Mouse (Mus musculus) cortical plate, adult 2 months (tissue): ENCODE data around the gene C130074G19Rik. TPM values are rescaled to one million over a fixed set of nuclear protein-coding genes. Genes with fewer than 3 reads are reported as not detected.
A peak's percentile ranks its signal among the peaks of the same experiment; 100 is the strongest.

ENCODE experiments used
- H3K27ac ChIP-seq: fragments of 200-500 bp; 2 replicates; pipeline ENCODE4 v1.5.1; 2012; ENCODE audit warnings: low read length, control low read depth, inconsistent platforms; ENCODE audit not compliant: insufficient read depth
- H3K4me1 ChIP-seq: fragments of 200-500 bp; 2 replicates; pipeline ENCODE4 v1.6.1; 2011; ENCODE audit warnings: low read length; ENCODE audit not compliant: control insufficient read depth, insufficient read depth
- H3K4me3 ChIP-seq: fragments of 200-500 bp; 2 replicates; pipeline ENCODE4 v1.5.1; 2011; ENCODE audit warnings: mild to moderate bottlenecking, low read length, control low read depth; ENCODE audit not compliant: insufficient read depth
- CTCF ChIP-seq: fragments of 200-500 bp; IDR thresholded peaks from 2 replicates; pipeline ENCODE4 v1.5.1; 2011; ENCODE audit warnings: mild to moderate bottlenecking, control low read depth, low read length; ENCODE audit not compliant: insufficient read depth; ENCODE audit errors: extremely low read depth
- POLR2A ChIP-seq: fragments of 200-500 bp; IDR thresholded peaks from 2 replicates; pipeline ENCODE4 v1.6.1; 2011; ENCODE audit warnings: mild to moderate bottlenecking, low read length, control low read depth; ENCODE audit not compliant: insufficient read depth; ENCODE audit errors: extremely low read depth
- polyA plus RNA-seq: library from polyadenylated mRNA; depleted of rRNA; stranded (reverse); fragments of >200 nt; gene quantifications from 2 replicates; pipeline ENCODE4 v1.2.3, GENCODE M21; 2012; rRNA removed

C130074G19Rik gene
- polyA plus RNA-seq, result 35.9 and 42.1 TPM in 2 replicates

GRCm38 (mm10) chr1:184882281-184883268 lies at the start of gene C130074G19Rik:
Gene C130074G19Rik, minus strand, starts transcription at chr1:184883218.
- TF ChIP-seq POLR2A, result no peak
- peak; percentile 14; the same call in 1 of the 2 replicates for TF ChIP-seq CTCF
- H3K27ac ChIP-seq, result peak within 1 kb of the TSS; percentile 66
- no peaks in the 10 kb centered on the region for H3K4me1 ChIP-seq
- peak within 1 kb of the TSS; percentile 60 for H3K4me3 ChIP-seq

- no peak overlapping the region for H3K4me3 ChIP-seq
- no peak overlapping the region for H3K27ac ChIP-seq
- peaks cover 1% of the 10 kb centered on the region; the same call in 1 of the 2 replicates for H3K4me1 ChIP-seq
- no peak for TF ChIP-seq POLR2A
- no peak for TF ChIP-seq CTCF
These were observed 48.1 kb upstream of the C130074G19Rik start for GRCm38 (mm10) chr1:184931097-184931496.

- no peak overlapping the region for H3K27ac ChIP-seq
- H3K4me3 ChIP-seq, result no peak overlapping the region
- H3K4me1 ChIP-seq, result peaks cover 1% of the 10 kb centered on the region; the same call in 1 of the 2 replicates
- TF ChIP-seq POLR2A (no peak), CTCF (no peak)
These were observed 45.4 kb upstream of the C130074G19Rik start for GRCm38 (mm10) chr1:184928382-184928781.

GRCm38 (mm10) chr1:184927911-184928310 lies 44.9 kb upstream of the C130074G19Rik start:
- peaks cover 1% of the 10 kb centered on the region; the same call in 1 of the 2 replicates for H3K4me1 ChIP-seq
- H3K4me3 ChIP-seq, result no peak overlapping the region
- H3K27ac ChIP-seq, result no peak overlapping the region
- no peak for TF ChIP-seq POLR2A
- no peak for TF ChIP-seq CTCF

GRCm38 (mm10) chr1:184922824-184923223 lies 39.8 kb upstream of the C130074G19Rik start:
- Histone ChIP-seq H3K4me1 (peaks cover 2% of the 10 kb centered on the region), H3K4me3 (no peak overlapping the region), H3K27ac (no peak overlapping the region)
- TF ChIP-seq CTCF (no peak), POLR2A (no peak)

GRCm38 (mm10) chr1:184920057-184920456 lies 37.0 kb upstream of the C130074G19Rik start:
- TF ChIP-seq POLR2A, result no peak
- TF ChIP-seq CTCF, result no peak
- H3K4me3 ChIP-seq, result no peak overlapping the region
- H3K27ac ChIP-seq, result no peak overlapping the region
- H3K4me1 ChIP-seq, result peaks cover 2% of the 10 kb centered on the region

GRCm38 (mm10) chr1:184918227-184918888 lies 35.3 kb upstream of the C130074G19Rik start:
- peaks cover 2% of the 10 kb centered on the region for H3K4me1 ChIP-seq
- H3K4me3 ChIP-seq, result no peak overlapping the region
- TF ChIP-seq CTCF (peak; percentile 11; the same call in 1 of the 2 replicates), POLR2A (no peak)
- no peak overlapping the region for H3K27ac ChIP-seq

- no peak for TF ChIP-seq POLR2A
- TF ChIP-seq CTCF, result no peak
- Histone ChIP-seq H3K27ac (no peak overlapping the region; the same call in 1 of the 2 replicates), H3K4me1 (no peaks in the 10 kb centered on the region; the same call in none of the 2 replicates), H3K4me3 (no peak overlapping the region)
These were observed 29.3 kb upstream of the C130074G19Rik start for GRCm38 (mm10) chr1:184912336-184912735.

- Histone ChIP-seq H3K4me1 (no peaks in the 10 kb centered on the region; the same call in none of the 2 replicates), H3K27ac (no peak overlapping the region; the same call in 1 of the 2 replicates), H3K4me3 (no peak overlapping the region)
- TF ChIP-seq CTCF, result no peak
- TF ChIP-seq POLR2A, result no peak
These were observed 28.8 kb upstream of the C130074G19Rik start for GRCm38 (mm10) chr1:184911861-184912260.
